Mouse (Mus musculus): Measurements from ENCODE around the gene Fstl4. TPM values are rescaled to one million over a fixed set of nuclear protein-coding genes. Genes with fewer than 3 reads are reported as not detected.

The Fstl4 gene
- total and polyA plus RNA-seq, 3 experiments, result not detected

DNA sequence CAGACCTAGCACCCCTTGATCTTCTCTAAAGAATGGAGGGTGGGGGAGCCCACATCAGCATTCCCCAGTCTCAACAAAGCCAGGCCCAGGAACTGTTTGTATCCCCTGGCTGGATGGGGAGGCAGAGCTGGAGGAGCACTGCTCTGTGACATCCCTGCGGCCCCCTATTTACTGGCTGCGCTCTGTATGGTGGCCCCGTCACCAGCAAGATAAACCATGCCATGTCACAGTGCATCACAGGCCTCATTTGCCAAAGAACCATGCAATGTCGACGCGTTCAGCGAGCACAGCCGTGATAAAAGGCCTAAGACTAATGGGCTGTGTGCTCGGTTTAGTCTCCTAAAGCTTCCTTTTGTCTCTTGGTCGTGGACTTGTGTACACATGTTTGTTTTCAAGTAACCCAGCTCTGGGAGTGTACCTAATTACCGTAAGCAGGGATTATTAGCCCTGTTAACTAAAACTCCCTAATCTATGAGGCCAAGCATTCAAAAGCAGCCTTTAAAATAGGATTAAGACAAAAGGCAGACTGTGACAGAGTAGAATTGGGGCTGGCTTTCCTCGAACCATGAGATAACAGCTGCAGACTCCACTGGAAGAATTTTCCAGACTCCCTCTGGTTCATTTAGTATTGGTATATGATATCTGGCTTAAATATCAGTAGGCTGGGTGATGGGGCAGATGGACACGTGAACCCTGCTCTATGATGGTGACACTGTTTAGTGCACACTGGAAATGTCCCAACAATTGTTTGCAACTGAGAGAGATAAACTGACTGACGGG, 303.5 kb downstream of the Fstl4 start:
- Histone ChIP-seq H3K79me2 (ENCODE audit: control insufficient read depth, insufficient read depth, low read length, poor library complexity) (no peaks in the 10 kb centered on the region), H3K9ac (ENCODE audit: control insufficient read depth, low read depth, low read length, poor library complexity, severe bottlenecking) (no peak overlapping the region), H3K9me3 (replicated peaks; ENCODE audit: insufficient read depth, low read length) (no peaks in the 10 kb centered on the region), H3K4me3 (ENCODE audit: control insufficient read depth in 1 of 2, insufficient read depth in 1 of 2, low read depth in 2 of 2, low read length in 2 of 2) (no peak overlapping the region), H3K4me1 (ENCODE audit: control insufficient read depth in 1 of 2, insufficient read depth in 2 of 2, low read length in 2 of 2) (no peaks in the 10 kb centered on the region), H3K27ac (ENCODE audit: control insufficient read depth, low read depth, low read length) (no peak overlapping the region), H3K36me3 (ENCODE audit: control insufficient read depth in 1 of 2, insufficient read depth in 2 of 2, low read length in 2 of 2) (no peaks in the 10 kb centered on the region), H3K27me3 (ENCODE audit: control insufficient read depth in 1 of 2, insufficient read depth in 2 of 2, low read length in 2 of 2) (no peaks in the 10 kb centered on the region)
- no peak for DNase-seq (ENCODE audit: low read depth, low spot score)
- no peak for TF ChIP-seq TAL1 (IDR thresholded peaks at IDR 0.05; ENCODE audit: low read length)
- no peak for TF ChIP-seq ETS1 (IDR thresholded peaks at IDR 0.05; ENCODE audit: low read depth, low read length)
- TF ChIP-seq ZKSCAN1 (IDR thresholded peaks at IDR 0.05; ENCODE audit: low read depth, low read length), result no peak
- no peak for TF ChIP-seq EP300 (IDR thresholded peaks at IDR 0.05; ENCODE audit: low read depth in 1 of 2, low read length in 2 of 2)
- no peak for TF ChIP-seq HCFC1 (IDR thresholded peaks at IDR 0.05; ENCODE audit: low read depth, low read length)
- TF ChIP-seq GABPA (IDR thresholded peaks at IDR 0.05; ENCODE audit: low read depth, low read length), result no peak
- no peak for TF ChIP-seq MAX (IDR thresholded peaks at IDR 0.05; ENCODE audit: low read length)
- no peak for TF ChIP-seq USF1 (IDR thresholded peaks at IDR 0.05; ENCODE audit: low read depth, low read length)
- no peak for TF ChIP-seq SMC3 (IDR thresholded peaks at IDR 0.05; ENCODE audit: low read depth, low read length)
- no peak for TF ChIP-seq CTCF (IDR thresholded peaks at IDR 0.05 in 2 of 3, conservative IDR thresholded peaks at IDR 0.05 in 1 of 3; ENCODE audit: control insufficient read depth in 1 of 3, insufficient read depth in 1 of 3, low read depth in 2 of 3, low read length in 3 of 3, poor library complexity in 1 of 3, severe bottlenecking in 1 of 3)
- TF ChIP-seq ZNF384 (IDR thresholded peaks at IDR 0.05; ENCODE audit: low read depth, low read length), result no peak
- TF ChIP-seq MEF2A (IDR thresholded peaks at IDR 0.05; ENCODE audit: extremely low read depth, insufficient replicate concordance, low read depth, low read length, poor library complexity, severe bottlenecking), result no peak
- TF ChIP-seq POLR2AphosphoS2 (IDR thresholded peaks at IDR 0.05; ENCODE audit: low read length), result no peak
- TF ChIP-seq RAD21 (IDR thresholded peaks at IDR 0.05; ENCODE audit: low read depth, low read length), result no peak
- TF ChIP-seq POLR2AphosphoS5 (IDR thresholded peaks at IDR 0.05; ENCODE audit: borderline replicate concordance, low read depth, low read length), result no peak

DNA sequence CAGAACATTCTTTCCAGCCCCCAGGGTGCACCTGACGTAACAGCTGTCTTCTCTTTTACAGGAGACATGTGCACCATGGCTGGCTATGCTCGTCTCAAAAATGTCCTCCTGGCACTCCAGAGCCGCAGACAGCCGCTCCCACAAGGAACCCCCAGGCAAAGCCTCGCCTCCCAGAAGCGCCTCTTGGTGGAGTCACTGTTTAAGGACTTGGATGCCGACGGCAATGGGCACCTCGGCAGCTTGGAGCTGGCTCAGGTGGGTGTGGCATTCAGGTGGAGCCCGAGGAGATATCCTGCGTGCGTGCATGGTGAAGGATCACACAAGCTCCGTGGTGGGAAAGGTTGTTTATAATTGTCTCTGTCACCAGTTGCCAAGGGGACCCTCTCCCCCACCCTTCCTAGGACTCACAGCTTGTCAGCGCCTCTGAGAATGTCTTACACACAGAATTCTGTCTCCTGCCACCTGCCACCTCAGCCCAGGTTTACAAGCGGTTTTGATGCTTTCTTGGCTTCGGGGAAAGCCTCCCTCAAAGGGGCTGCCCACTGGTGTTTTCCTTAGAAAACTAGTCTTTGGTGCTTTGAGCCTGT, 304.1 kb downstream of the Fstl4 start:
- Histone ChIP-seq H3K9me3 (replicated peaks; ENCODE audit: insufficient read depth, low read length) (no peaks in the 10 kb centered on the region), H3K79me2 (ENCODE audit: control insufficient read depth, insufficient read depth, low read length, poor library complexity) (no peaks in the 10 kb centered on the region), H3K27me3 (ENCODE audit: control insufficient read depth in 1 of 2, insufficient read depth in 2 of 2, low read length in 2 of 2) (no peaks in the 10 kb centered on the region), H3K36me3 (ENCODE audit: control insufficient read depth in 1 of 2, insufficient read depth in 2 of 2, low read length in 2 of 2) (no peaks in the 10 kb centered on the region), H3K9ac (ENCODE audit: control insufficient read depth, low read depth, low read length, poor library complexity, severe bottlenecking) (no peak overlapping the region), H3K27ac (ENCODE audit: control insufficient read depth, low read depth, low read length) (no peak overlapping the region), H3K4me1 (ENCODE audit: control insufficient read depth in 1 of 2, insufficient read depth in 2 of 2, low read length in 2 of 2) (no peaks in the 10 kb centered on the region), H3K4me3 (ENCODE audit: control insufficient read depth in 1 of 2, insufficient read depth in 1 of 2, low read depth in 2 of 2, low read length in 2 of 2) (no peak overlapping the region)
- TF ChIP-seq SMC3 (IDR thresholded peaks at IDR 0.05; ENCODE audit: low read depth, low read length) (no peak), USF2 (IDR thresholded peaks at IDR 0.05; ENCODE audit: borderline replicate concordance in 1 of 2, insufficient read depth in 1 of 2, low read depth in 1 of 2, low read length in 2 of 2) (no peak), MEF2A (IDR thresholded peaks at IDR 0.05; ENCODE audit: extremely low read depth, insufficient replicate concordance, low read depth, low read length, poor library complexity, severe bottlenecking) (no peak), GABPA (IDR thresholded peaks at IDR 0.05; ENCODE audit: low read depth, low read length) (no peak), CTCF (IDR thresholded peaks at IDR 0.05 in 2 of 3, conservative IDR thresholded peaks at IDR 0.05 in 1 of 3; ENCODE audit: control insufficient read depth in 1 of 3, insufficient read depth in 1 of 3, low read depth in 2 of 3, low read length in 3 of 3, poor library complexity in 1 of 3, severe bottlenecking in 1 of 3) (no peak), JUND (IDR thresholded peaks at IDR 0.05; ENCODE audit: low read depth, low read length) (no peak), MAFK (IDR thresholded peaks at IDR 0.05; ENCODE audit: borderline replicate concordance, low read depth, low read length) (no peak), EP300 (IDR thresholded peaks at IDR 0.05; ENCODE audit: low read depth in 1 of 2, low read length in 2 of 2) (no peak), ZNF384 (IDR thresholded peaks at IDR 0.05; ENCODE audit: low read depth, low read length) (no peak), CHD1 (IDR thresholded peaks at IDR 0.05; ENCODE audit: low read depth, low read length) (no peak), ZMIZ1 (IDR thresholded peaks at IDR 0.05; ENCODE audit: low read depth, low read length) (no peak), E2F4 (IDR thresholded peaks at IDR 0.05; ENCODE audit: borderline replicate concordance, low read depth, low read length) (no peak), MXI1 (IDR thresholded peaks at IDR 0.05; ENCODE audit: low read depth, low read length) (no peak), NELFE (IDR thresholded peaks at IDR 0.05; ENCODE audit: low read depth, low read length) (no peak), GATA1 (IDR thresholded peaks at IDR 0.05; ENCODE audit: low read depth, low read length) (no peak), ETS1 (IDR thresholded peaks at IDR 0.05; ENCODE audit: low read depth, low read length) (no peak)
- DNase-seq (ENCODE audit: low read depth, low spot score), result no peak

Data from MEL (cell line).